Mouse (Mus musculus): ENCODE results near the gene Sntg2. TPM values are rescaled to one million over a fixed set of nuclear protein-coding genes. Genes with fewer than 3 reads are reported as not detected.
A peak's percentile ranks its signal among the peaks of the same experiment; 100 is the strongest.

The Sntg2 gene
- total and polyA plus RNA-seq, 3 experiments = not detected

- H3K9me3 ChIP-seq (replicated peaks; ENCODE audit: low read length) = no peaks in the 10 kb centered on the region
- dilution Hi-C loops (cut with MboI; ENCODE audit: extremely low pct_ligation_motif_present, extremely low pct_unique_long_range_greater_than_20kb, low sequenced_read_pairs) = no loop called here
- no peak for DNase-seq (ENCODE audit: extremely low read depth)
- no peaks in the 10 kb centered on the region for H3K27me3 ChIP-seq (replicated peaks)
- H3K4me3 ChIP-seq (replicated peaks in 1 of 3; ENCODE audit: low read depth in 2 of 3, low read length in 2 of 3, poor library complexity in 1 of 3) = no peak overlapping the region
- H3K36me3 ChIP-seq (replicated peaks in 1 of 2; ENCODE audit: control insufficient read depth in 1 of 2, insufficient read depth in 1 of 2, low read length in 1 of 2) = no peaks in the 10 kb centered on the region
- TF ChIP-seq RCOR1 (conservative IDR thresholded peaks at IDR 0.05; ENCODE audit: low read depth, low read length) (no peak), ETS1 (conservative IDR thresholded peaks at IDR 0.05; ENCODE audit: low read depth, low read length) (no peak), MAFK (IDR thresholded peaks at IDR 0.05; ENCODE audit: insufficient replicate concordance, low read length) (no peak), POLR2A (IDR thresholded peaks at IDR 0.05; ENCODE audit: low read depth, low read length) (no peak), SIN3A (IDR thresholded peaks at IDR 0.05; ENCODE audit: low read length) (no peak), EP300 (IDR thresholded peaks at IDR 0.05; ENCODE audit: low read length) (no peak), ZKSCAN1 (IDR thresholded peaks at IDR 0.05; ENCODE audit: borderline replicate concordance, low read depth, low read length) (no peak), MYC (IDR thresholded peaks at IDR 0.05; ENCODE audit: low read depth, low read length) (no peak), NRF1 (IDR thresholded peaks at IDR 0.05; ENCODE audit: low read depth, low read length) (no peak), CHD1 (IDR thresholded peaks at IDR 0.05; ENCODE audit: low read depth, low read length) (no peak), RAD21 (IDR thresholded peaks at IDR 0.05; ENCODE audit: low read depth, low read length) (no peak), TBP (conservative IDR thresholded peaks at IDR 0.05; ENCODE audit: low read depth, low read length) (no peak), USF2 (conservative IDR thresholded peaks at IDR 0.05; ENCODE audit: low read depth, low read length) (no peak)
- H3K27ac ChIP-seq (ENCODE audit: insufficient read depth, low read depth) = no peak overlapping the region
- H3K79me2 ChIP-seq (replicated peaks; ENCODE audit: control insufficient read depth, extremely low read depth, insufficient read depth, poor library complexity, severe bottlenecking) = no peaks in the 10 kb centered on the region
- H3K4me1 ChIP-seq (ENCODE audit: control insufficient read depth in 1 of 2, insufficient read depth in 2 of 2) = 0 out of 4 replicates have a peak, but pooled peaks cover 0 to 2% of the 10 kb centered on the region in 2 experiments
- no peak overlapping the region for H3K9ac ChIP-seq (ENCODE audit: insufficient read depth, low read depth)
- no peak overlapping the region for H3K4me2 ChIP-seq (ENCODE audit: insufficient read depth, low read depth, poor library complexity, severe bottlenecking)
- in situ Hi-C loops (cut with MboI; ENCODE audit: low pct_ligation_motif_present, low pct_unique_long_range_greater_than_20kb, low sequenced_read_pairs) = no loop called here
Measured at GRCm38 (mm10) chr12:30200621-30201020, 172.6 kb downstream of the Sntg2 start.

DNA sequence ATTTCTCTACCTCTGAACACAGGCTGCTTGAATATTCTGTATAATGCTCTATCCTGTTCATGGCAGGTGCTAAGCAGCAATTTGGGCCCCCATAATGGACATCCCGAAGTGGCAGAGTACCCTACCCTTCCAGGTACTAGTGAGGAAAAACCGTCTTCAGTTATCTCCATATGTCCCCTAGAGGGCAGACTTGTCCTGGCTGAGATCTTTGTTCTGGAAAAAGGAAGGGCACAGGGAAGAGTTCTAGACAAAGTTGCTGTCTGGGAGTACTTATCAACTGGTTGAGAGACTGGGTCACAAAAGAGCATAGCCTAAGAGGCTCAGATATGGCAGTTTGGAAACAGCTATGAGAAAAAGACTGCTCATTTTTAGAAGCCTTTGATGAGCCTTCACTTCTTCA lies 173.4 kb downstream of the Sntg2 start:
- no peak overlapping the region for H3K9ac ChIP-seq (ENCODE audit: insufficient read depth, low read depth)
- no peaks in the 10 kb centered on the region for H3K79me2 ChIP-seq (replicated peaks; ENCODE audit: control insufficient read depth, extremely low read depth, insufficient read depth, poor library complexity, severe bottlenecking)
- H3K36me3 ChIP-seq (replicated peaks in 1 of 2; ENCODE audit: control insufficient read depth in 1 of 2, insufficient read depth in 1 of 2, low read length in 1 of 2) = no peaks in the 10 kb centered on the region
- TF ChIP-seq CTCF (conservative IDR thresholded peaks at IDR 0.05 in 1 of 2, IDR thresholded peaks at IDR 0.05 in 1 of 2; ENCODE audit: low read depth in 2 of 2, low read length in 2 of 2) (peak; percentile 26 to 75; a peak in 3 of 4 replicates), NELFE (IDR thresholded peaks at IDR 0.05; ENCODE audit: low read depth, low read length) (no peak), MAX (IDR thresholded peaks at IDR 0.05; ENCODE audit: low read length) (no peak), RAD21 (IDR thresholded peaks at IDR 0.05; ENCODE audit: low read depth, low read length) (peak; percentile 79), POLR2A (IDR thresholded peaks at IDR 0.05; ENCODE audit: low read depth, low read length) (no peak), SMC3 (IDR thresholded peaks at IDR 0.05; ENCODE audit: low read depth, low read length) (peak; percentile 68), JUN (IDR thresholded peaks at IDR 0.05; ENCODE audit: insufficient read depth, low read depth, low read length) (no peak), KAT2A (IDR thresholded peaks at IDR 0.05; ENCODE audit: insufficient replicate concordance, low read length) (no peak), TBP (conservative IDR thresholded peaks at IDR 0.05; ENCODE audit: low read depth, low read length) (no peak), USF2 (conservative IDR thresholded peaks at IDR 0.05; ENCODE audit: low read depth, low read length) (no peak), IRF4 (IDR thresholded peaks at IDR 0.05; ENCODE audit: low read depth, low read length) (no peak), JUND (conservative IDR thresholded peaks at IDR 0.05; ENCODE audit: low read depth, low read length) (no peak)
- H3K27me3 ChIP-seq (replicated peaks) = no peaks in the 10 kb centered on the region
- H3K4me1 ChIP-seq (ENCODE audit: control insufficient read depth in 1 of 2, insufficient read depth in 2 of 2) = 0 out of 4 replicates have a peak, but pooled peaks cover 0 to 2% of the 10 kb centered on the region in 2 experiments
- no peak overlapping the region for H3K27ac ChIP-seq (ENCODE audit: insufficient read depth, low read depth)
- in situ Hi-C loops (cut with MboI; ENCODE audit: low pct_ligation_motif_present, low pct_unique_long_range_greater_than_20kb, low sequenced_read_pairs) (no loop called here), dilution Hi-C loops (cut with MboI; ENCODE audit: extremely low pct_ligation_motif_present, extremely low pct_unique_long_range_greater_than_20kb, low sequenced_read_pairs) (no loop called here)
- H3K9me3 ChIP-seq (replicated peaks; ENCODE audit: low read length) = no peaks in the 10 kb centered on the region
- no peak overlapping the region for H3K4me2 ChIP-seq (ENCODE audit: insufficient read depth, low read depth, poor library complexity, severe bottlenecking)
- no peak overlapping the region for H3K4me3 ChIP-seq (replicated peaks in 1 of 3; ENCODE audit: low read depth in 2 of 3, low read length in 2 of 3, poor library complexity in 1 of 3)
- peak; percentile 50 for DNase-seq (ENCODE audit: extremely low read depth)

All from CH12.LX (cell line).